Mouse (Mus musculus) kidney, postnatal 0 days (tissue): ENCODE data around the gene Ptch2. TPM values are rescaled to one million over a fixed set of nuclear protein-coding genes. Genes with fewer than 3 reads are reported as not detected.

ENCODE experiments used
- ATAC-seq: fragments of 200-750 bp; cut with Nextera tagmentation; replicated peaks from 2 replicates; pipeline ENCODE4 v1.8.0; 2017; ENCODE audit warnings: low read depth, moderate number of reproducible peaks, moderate TSS enrichment, moderate library complexity; ENCODE audit not compliant: low FRiP score
- DNase-seq: peaks from one replicate; pipeline ENCODE4 v3.0.0-alpha.2; 2016; ENCODE audit warnings: low spot score
- H3K27ac ChIP-seq: fragments of 300-500 bp; sonication (generic); 2 replicates; pipeline ENCODE4 v1.5.1; 2014; ENCODE audit warnings: mild to moderate bottlenecking
- H3K27me3 ChIP-seq: fragments of 300-500 bp; sonication (generic); 2 replicates; pipeline ENCODE4 v1.6.1; 2014; ENCODE audit warnings: low read length, mixed read lengths; ENCODE audit not compliant: insufficient read depth
- H3K36me3 ChIP-seq: fragments of 300-500 bp; sonication (generic); 2 replicates; pipeline ENCODE4 v1.6.1; 2014; ENCODE audit warnings: low read length, mixed read lengths; ENCODE audit not compliant: insufficient read depth
- H3K4me1 ChIP-seq: fragments of 300-500 bp; sonication (generic); replicated peaks from 2 replicates; pipeline ENCODE4 v1.6.1; 2014; ENCODE audit warnings: antibody characterized with exemption, low read length, mixed read lengths; ENCODE audit not compliant: insufficient read depth
- H3K4me2 ChIP-seq: fragments of 300-500 bp; sonication (generic); 2 replicates; pipeline ENCODE4 v1.6.1; 2014; ENCODE audit warnings: mild to moderate bottlenecking, low read length, moderate library complexity, mixed read lengths
- H3K4me3 ChIP-seq: fragments of 300-500 bp; sonication (generic); replicated peaks from 2 replicates; pipeline ENCODE4 v1.5.1; 2014; ENCODE audit warnings: low read depth, low read length
- H3K9ac ChIP-seq: fragments of 300-500 bp; sonication (generic); 2 replicates; pipeline ENCODE4 v1.6.1; 2014; ENCODE audit warnings: low read depth, low read length
- H3K9me3 ChIP-seq: fragments of 300-500 bp; sonication (generic); replicated peaks from 2 replicates; pipeline ENCODE4 v1.6.1; 2016; ENCODE audit warnings: low read length, inconsistent platforms, mixed read lengths
- CTCF ChIP-seq: IDR thresholded peaks from 2 replicates; pipeline ENCODE4 v1.5.1; 2016; ENCODE audit warnings: antibody characterized with exemption, low read depth, mild to moderate bottlenecking, moderate library complexity
- WGBS: fragments of 180-500 bp; shearing (Covaris S2); extraction: QIAGEN DNeasy Blood & Tissue Kit; methylation state at CpG from one replicate; pipeline ENCODE4 v1.1.7; 2014; 5-methylcytosine and 5-hydroxymethylcytosine counted together
- polyA plus RNA-seq: library from polyadenylated mRNA; unstranded; fragments of >200 nt; fragmentation: Nextera tagmentation; extraction: Ambion mirVana; gene quantifications from 2 replicates; pipeline ENCODE4 v1.2.1, GENCODE M21; 2015

Gene Ptch2
- polyA plus RNA-seq, 1 experiment from 2014 or later: 4.0 TPM

GRCm38 (mm10) chr4:117120052-117120444 is 24.2 kb downstream of the Ptch2 start:
- WGBS: 5% methylated on average over 10 of the region's 10 CpGs
- no peak for DNase-seq
- TF ChIP-seq CTCF: no peak

GRCm38 (mm10) chr4:117120445-117121414 is 24.9 kb downstream of the Ptch2 start:
- Histone ChIP-seq H3K4me3 (peak overlapping the region; percentile 56), H3K4me2 (peak overlapping the region; percentile 99), H3K36me3 (no peaks in the 10 kb centered on the region), H3K4me1 (peaks cover 13% of the 10 kb centered on the region), H3K9me3 (no peaks in the 10 kb centered on the region), H3K9ac (peak overlapping the region; percentile 68), H3K27me3 (no peaks in the 10 kb centered on the region), H3K27ac (peak overlapping the region; percentile 94)
- whole genome bisulfite sequencing: under 1% methylated on average over 69 of the region's 69 CpGs
- DNase-seq (peak; percentile 100), ATAC-seq (peak; percentile 93)
- TF ChIP-seq CTCF: peak; percentile 88

More at GRCm38 (mm10) chr4:117120052-117120444, 24.2 kb downstream of the Ptch2 start:
- peak overlapping the region; percentile 99 for H3K4me2 ChIP-seq
- ATAC-seq: no peak; the same call in 1 of the 2 replicates
- no peaks in the 10 kb centered on the region for H3K27me3 ChIP-seq
- no peaks in the 10 kb centered on the region for H3K9me3 ChIP-seq
- H3K4me1 ChIP-seq: peaks cover 9% of the 10 kb centered on the region
- H3K36me3 ChIP-seq: no peaks in the 10 kb centered on the region
- peak overlapping the region; percentile 63 for H3K9ac ChIP-seq
- H3K4me3 ChIP-seq: peak overlapping the region; percentile 56
- peak overlapping the region; percentile 94 for H3K27ac ChIP-seq

- Histone ChIP-seq H3K4me2 (no peak overlapping the region), H3K27me3 (no peaks in the 10 kb centered on the region), H3K4me1 (peaks cover 21% of the 10 kb centered on the region), H3K9ac (no peak overlapping the region), H3K4me3 (no peak overlapping the region), H3K27ac (no peak overlapping the region), H3K9me3 (no peaks in the 10 kb centered on the region), H3K36me3 (no peaks in the 10 kb centered on the region)
- 81% methylated on average over 4 of the region's 4 CpGs for WGBS
- TF ChIP-seq CTCF: no peak
- no peak for ATAC-seq
- no peak for DNase-seq
These were observed 26.3 kb downstream of the Ptch2 start for GRCm38 (mm10) chr4:117122209-117122608.

GRCm38 (mm10) chr4:117123546-117124217 is 27.8 kb downstream of the Ptch2 start:
- DNase-seq (no peak), ATAC-seq (no peak)
- Histone ChIP-seq H3K27ac (no peak overlapping the region), H3K27me3 (no peaks in the 10 kb centered on the region), H3K4me1 (peaks cover 21% of the 10 kb centered on the region), H3K9ac (no peak overlapping the region), H3K9me3 (no peaks in the 10 kb centered on the region), H3K4me3 (no peak overlapping the region), H3K36me3 (0 out of 2 replicates have a peak, but pooled peaks cover 6% of the 10 kb centered on the region), H3K4me2 (no peak overlapping the region)
- WGBS: 67% methylated on average over 8 of the region's 9 CpGs
- TF ChIP-seq CTCF: no peak

DNA sequence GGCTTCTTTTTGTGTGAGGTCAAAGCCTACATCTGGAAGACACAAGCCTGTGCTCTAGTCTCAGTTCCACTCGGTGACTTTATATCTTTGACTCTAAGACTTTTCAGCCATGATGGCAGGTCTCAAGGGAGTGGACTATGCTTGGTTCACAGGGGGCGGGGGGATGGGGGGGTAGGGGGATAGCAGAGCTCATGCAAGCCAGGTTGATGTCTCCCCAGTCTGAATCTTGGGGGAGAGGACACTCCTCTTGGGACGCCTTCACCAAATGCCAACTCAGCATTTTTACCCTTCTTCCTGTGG is 28.3 kb downstream of the Ptch2 start:
- Histone ChIP-seq H3K27me3 (no peaks in the 10 kb centered on the region), H3K36me3 (0 out of 2 replicates have a peak, but pooled peaks cover 6% of the 10 kb centered on the region), H3K4me1 (peaks cover 21% of the 10 kb centered on the region), H3K4me3 (no peak overlapping the region), H3K4me2 (no peak overlapping the region), H3K27ac (peak overlapping the region; percentile 88; the same call in 1 of the 2 replicates), H3K9me3 (no peaks in the 10 kb centered on the region), H3K9ac (no peak overlapping the region)
- TF ChIP-seq CTCF: no peak
- 81% methylated on average over 3 of the region's 3 CpGs for WGBS
- DNase-seq (no peak), ATAC-seq (no peak)
